Mouse (Mus musculus) ES-Bruce4 (cell line): ENCODE measurements at regions not wholly inside any gene's neighbourhood (a gene's known extent, or its start where the extent isn't known, plus 50 kb on each side); places are given as distances from the start of the nearest gene placed in this dataset.

Experiments
- CTCF ChIP-seq: IDR thresholded peaks from one replicate; pipeline ENCODE4 v1.8.1; 2011; ENCODE audit warnings: low read depth, low read length
- EP300 ChIP-seq: IDR thresholded peaks from 2 replicates; pipeline ENCODE4 v1.6.1; 2011; ENCODE audit warnings: low read depth, low read length; ENCODE audit not compliant: insufficient read depth

- TF ChIP-seq EP300 = no peak
- TF ChIP-seq CTCF = no peak
Measured at GRCm38 (mm10) chr9:14185681-14186080, 89.2 kb upstream of the Sesn3 start.
